In the genomic region with DNA sequence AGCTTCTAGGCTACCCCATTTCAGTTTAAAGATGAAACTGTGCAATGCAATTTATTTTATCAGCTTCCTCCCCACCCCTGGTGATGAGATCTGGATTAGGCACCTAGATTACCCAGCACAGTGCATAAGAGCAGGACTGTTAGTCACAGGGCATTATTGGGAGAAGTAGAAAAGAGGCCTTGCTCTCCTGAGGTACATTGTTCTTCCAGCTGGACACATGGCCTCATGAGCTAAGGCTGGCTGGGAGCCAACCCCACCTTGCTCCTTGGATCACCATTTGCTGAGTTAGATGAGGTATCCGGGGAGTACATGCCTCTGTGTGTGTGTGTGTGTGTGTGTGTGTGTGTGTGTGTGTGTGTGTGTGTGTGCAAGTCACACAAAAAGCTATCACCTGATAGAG, we compare ENCODE assay signal across 10 mouse cellular contexts.
DNase-seq lines count a peak whose midpoint lies in the region.
"Had no signal": no experiment of that assay in that cellular context is flagged by ENCODE, and none has a peak within 500 bp of the region (broad histone marks: within the 10 kb centered on the region; RNA-seq: fewer than 3 reads in every experiment).

No protein-coding gene starts in this region.

- peak; percentile 83 for DNase-seq in heart, adult 11 months
- no peak for DNase-seq in heart, adult 9 months (ENCODE audit: low spot score in 2 of 2)
- DNase-seq in MN1 (ENCODE audit: low spot score) = peak; percentile 73
- DNase-seq in cerebellum, adult 18-20 months = peak; percentile 75
- peak; percentile 76 to 83 for DNase-seq in cerebellum, postnatal 25 days
- no peak for DNase-seq in layer of hippocampus, postnatal 25 days (ENCODE audit: extremely low spot score in 1 of 2, low spot score in 1 of 2)
- no peak for DNase-seq in embryo, embryonic 11 days
- DNase-seq: lung, embryonic 14.5 days; lung, postnatal 36 days; thymus, postnatal 14 days had no signal

Comparison
In these comparisons a context has a peak if more than half of its experiments do, and no peak if none do; other contexts are left out.
1. DNase-seq: peak in heart, adult 11 months (single experiment), MN1 (single experiment), cerebellum, adult 18-20 months (2 of 2) and cerebellum, postnatal 25 days (2 of 2); none in heart, adult 9 months (0 of 2), layer of hippocampus, postnatal 25 days (0 of 2) and embryo, embryonic 11 days (single experiment).